Mouse (Mus musculus) spleen, adult 18-20 months (tissue): ENCODE results near the gene Bptf.
"Not testable (repeated sequence)": the region's sequence is repeated elsewhere in the genome, so short reads cannot be mapped to it uniquely, and the experiment has no call there.

Experiments
- DNase-seq, 2 experiments: peaks; one replicate each; pipeline ENCODE4 v3.0.0; 2022; ENCODE audit warnings: mixed read lengths in 2 of 2

Bptf gene

GRCm38 (mm10) chr11:107113881-107114557 is 17.9 kb downstream of the Bptf start:
- no peak for DNase-seq

- DNase-seq: no peak
These were observed 18.8 kb downstream of the Bptf start for GRCm38 (mm10) chr11:107113112-107113511.

- no peak for DNase-seq
These were observed 22.3 kb downstream of the Bptf start for GRCm38 (mm10) chr11:107109669-107110068.

- DNase-seq: no peak
These were observed 23.0 kb downstream of the Bptf start for GRCm38 (mm10) chr11:107108892-107109291.

GRCm38 (mm10) chr11:107107725-107108078 is 24.2 kb downstream of the Bptf start:
- no peak for DNase-seq

GRCm38 (mm10) chr11:107106978-107107724 is 24.8 kb downstream of the Bptf start:
- DNase-seq: peak in 1 of 2 experiments; percentile 23

GRCm38 (mm10) chr11:107106461-107106860 is 25.5 kb downstream of the Bptf start:
- DNase-seq: peak; percentile 18 to 33

- peak; percentile 42 to 76 for DNase-seq
These were observed 26.7 kb downstream of the Bptf start for GRCm38 (mm10) chr11:107105227-107105626.

- DNase-seq: no peak
These were observed 28.2 kb downstream of the Bptf start for GRCm38 (mm10) chr11:107103736-107104135.

GRCm38 (mm10) chr11:107103224-107103589 is 28.7 kb downstream of the Bptf start:
- no peak for DNase-seq

GRCm38 (mm10) chr11:107102465-107103223 is 29.3 kb downstream of the Bptf start:
- DNase-seq: peak; percentile 46 to 55

- no peak for DNase-seq
These were observed 35.0 kb downstream of the Bptf start for GRCm38 (mm10) chr11:107096973-107097372.

GRCm38 (mm10) chr11:107093871-107094270 is 38.1 kb downstream of the Bptf start:
- no peak for DNase-seq

GRCm38 (mm10) chr11:107092637-107093036 is 39.3 kb downstream of the Bptf start:
- DNase-seq: no peak

- DNase-seq: no peak
These were observed 46.1 kb downstream of the Bptf start for GRCm38 (mm10) chr11:107085866-107086265.

GRCm38 (mm10) chr11:107083480-107083879 is 48.4 kb downstream of the Bptf start:
- no peak for DNase-seq

GRCm38 (mm10) chr11:107065216-107065785 is 66.6 kb downstream of the Bptf start:
- DNase-seq: no peak

- DNase-seq: no peak
These were observed 67.3 kb downstream of the Bptf start for GRCm38 (mm10) chr11:107064590-107064989.

- DNase-seq: no peak
These were observed 68.9 kb downstream of the Bptf start for GRCm38 (mm10) chr11:107063067-107063466.

GRCm38 (mm10) chr11:107060941-107061340 is 71.0 kb downstream of the Bptf start:
- no peak for DNase-seq

GRCm38 (mm10) chr11:107059634-107060033 is 72.3 kb downstream of the Bptf start:
- DNase-seq: not testable (repeated sequence)

- DNase-seq: no peak
These were observed 74.5 kb downstream of the Bptf start for GRCm38 (mm10) chr11:107057391-107057790.

- no peak for DNase-seq
These were observed 77.1 kb downstream of the Bptf start for GRCm38 (mm10) chr11:107054870-107055269.
